Mouse (Mus musculus) cerebellum, adult 18-20 months (tissue): ENCODE data around the gene Cars.
"Not testable (repeated sequence)": the region's sequence is repeated elsewhere in the genome, so short reads cannot be mapped to it uniquely, and the experiment has no call there.

Experiments used
- DNase-seq, 2 experiments: peaks; one replicate each; pipeline ENCODE4 v3.0.0; 2021

Gene Cars

GRCm38 (mm10) chr7:143583025-143583424, 16.9 kb downstream of the Cars start:
- DNase-seq = no peak

- no peak for DNase-seq
These were observed 24.1 kb downstream of the Cars start for GRCm38 (mm10) chr7:143575751-143576150.

GRCm38 (mm10) chr7:143565648-143566039, 34.2 kb downstream of the Cars start:
- no peak for DNase-seq

DNA sequence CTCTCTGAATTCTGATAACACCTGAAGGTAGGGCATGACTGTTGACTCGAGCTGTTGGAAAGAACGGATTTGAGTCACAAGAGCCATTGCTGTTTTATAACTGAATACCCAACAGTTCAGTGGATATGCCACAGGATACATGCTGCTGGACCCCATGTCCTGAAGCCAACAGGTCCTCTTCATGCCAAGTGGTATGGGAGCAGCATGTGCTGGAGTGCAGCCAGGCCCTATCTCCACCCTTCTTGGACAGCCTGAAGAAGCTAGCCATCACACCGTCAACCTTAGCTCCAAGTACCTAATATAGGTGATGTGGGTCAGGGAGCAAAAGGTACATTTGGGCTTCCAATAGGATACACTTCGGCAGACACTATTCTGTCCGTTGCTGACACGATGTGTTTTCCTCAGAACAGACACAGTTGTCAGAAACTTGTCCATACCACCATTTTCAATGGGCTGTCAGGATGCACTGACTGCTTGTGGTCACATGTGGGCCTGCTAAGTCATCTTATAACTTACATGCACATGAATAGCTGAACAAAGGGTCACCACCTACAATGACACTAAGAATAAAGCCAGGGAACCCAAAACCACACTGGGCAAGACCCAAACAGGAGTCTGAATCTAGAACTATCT, 34.8 kb downstream of the Cars start:
- DNase-seq = no peak

DNA sequence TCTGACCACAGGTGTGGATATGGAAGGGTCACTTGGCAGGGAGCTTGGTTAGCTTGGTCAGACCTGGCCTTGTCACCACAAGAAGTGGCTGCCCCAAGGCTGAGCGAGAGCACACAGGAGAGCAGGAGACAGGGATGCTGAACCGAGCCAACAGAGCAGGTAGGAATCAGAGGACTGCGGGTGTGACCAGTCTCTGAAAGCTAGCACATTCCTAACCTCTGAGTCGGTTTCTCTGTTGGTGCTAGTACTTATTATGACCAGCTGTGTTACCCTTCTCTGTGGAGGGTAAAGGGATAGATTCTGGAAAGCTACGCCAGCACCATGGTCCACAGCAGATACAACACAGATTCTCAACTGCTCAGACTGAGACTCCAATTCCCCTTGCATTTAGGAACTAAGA, 36.1 kb downstream of the Cars start:
- DNase-seq = no peak

GRCm38 (mm10) chr7:143557616-143558015, 42.3 kb downstream of the Cars start:
- DNase-seq = no peak

DNA sequence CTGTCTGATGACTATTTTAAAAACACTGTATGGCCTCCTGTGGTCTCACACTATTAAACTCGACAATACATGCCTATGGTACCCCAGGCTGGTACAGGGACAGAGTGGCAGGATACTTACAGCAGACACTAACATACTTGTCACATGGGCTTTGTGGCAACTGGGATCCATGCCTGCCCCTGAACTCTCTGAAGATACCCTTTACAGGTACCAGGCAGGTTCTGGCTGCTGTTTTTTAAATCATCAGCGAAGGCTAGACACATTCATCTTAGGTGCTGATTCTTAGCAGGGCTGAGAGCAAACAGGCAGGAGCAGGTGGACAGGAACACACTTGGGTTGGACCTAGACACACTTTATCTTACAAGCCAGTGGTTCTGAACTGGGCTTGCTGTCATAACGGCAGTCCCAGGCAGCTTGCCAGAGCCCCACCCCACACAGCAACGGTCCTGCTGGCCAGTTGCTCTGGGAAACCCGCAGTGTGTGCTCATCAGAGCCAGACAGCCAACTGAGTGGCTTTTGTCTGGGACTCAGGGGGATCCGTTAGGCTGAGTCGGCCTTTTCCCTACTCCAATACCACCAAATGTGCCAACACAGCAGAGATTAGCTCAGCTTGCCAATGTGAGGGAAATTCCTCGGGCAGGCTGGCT, 42.8 kb downstream of the Cars start:
- DNase-seq = peak; percentile 26 to 31

DNA sequence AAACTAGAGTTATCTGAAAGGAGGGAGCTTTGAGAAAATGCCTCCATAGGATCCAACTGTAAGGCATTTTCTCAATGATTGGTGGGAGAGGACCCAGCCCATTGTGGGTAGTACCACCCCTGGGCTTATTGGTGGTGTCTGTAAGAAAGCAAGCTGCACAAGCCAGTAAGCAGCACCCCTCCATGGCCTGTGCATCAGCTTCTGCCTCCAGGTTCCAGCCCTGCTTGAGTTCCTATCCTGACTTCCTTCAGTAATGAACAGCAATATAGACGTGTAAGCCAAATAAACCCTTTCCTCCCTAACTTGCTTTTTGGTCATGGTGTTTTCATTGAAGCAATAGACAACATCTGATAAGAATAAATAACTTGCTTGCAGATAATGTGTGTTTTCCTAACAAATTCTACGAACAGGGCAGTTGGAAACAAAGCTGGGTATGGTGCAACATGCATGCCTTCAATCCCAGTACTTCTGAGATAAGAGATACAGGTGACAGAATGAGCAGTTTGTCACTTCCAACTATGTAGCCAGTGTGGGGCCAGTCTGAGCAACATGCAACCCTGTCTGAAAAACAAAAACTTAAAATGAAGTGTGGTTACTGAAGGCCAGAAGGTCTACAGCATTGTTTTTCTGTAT, 50.2 kb downstream of the Cars start:
- no peak for DNase-seq

GRCm38 (mm10) chr7:143548976-143549457, 50.9 kb downstream of the Cars start, which contains the start of gene Nap1l4:
Gene Nap1l4 (minus strand): TSS chr7:143549106.
- DNase-seq = peak; percentile 97 to 100

- DNase-seq = no peak
These were observed 51.5 kb downstream of the Cars start for GRCm38 (mm10) chr7:143548231-143548961.

GRCm38 (mm10) chr7:143546554-143546953, 53.3 kb downstream of the Cars start:
- no peak for DNase-seq

DNA sequence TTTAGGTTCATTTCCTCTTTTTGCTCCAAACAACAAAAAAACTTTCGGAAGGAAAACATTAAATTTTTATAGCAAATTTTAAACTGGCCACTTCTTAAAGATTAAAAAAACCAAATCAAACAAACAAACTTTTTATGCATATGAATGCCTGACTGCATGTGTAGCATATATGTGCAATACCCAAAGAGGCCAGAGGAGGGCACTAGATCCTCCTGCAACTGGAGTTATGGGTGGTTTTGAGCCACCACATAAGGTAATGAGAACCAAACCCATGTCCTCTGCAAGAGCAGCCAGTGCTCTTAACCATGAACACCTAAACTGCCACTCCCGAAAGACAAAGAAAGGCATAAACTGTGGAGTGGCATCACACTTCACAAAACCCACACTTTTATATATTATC, 55.5 kb downstream of the Cars start:
- DNase-seq = peak in 1 of 2 experiments; percentile 18

- no peak for DNase-seq
These were observed 61.2 kb downstream of the Cars start for GRCm38 (mm10) chr7:143538671-143539070.

GRCm38 (mm10) chr7:143538229-143538628, 61.7 kb downstream of the Cars start:
- DNase-seq = not testable (repeated sequence)

DNA sequence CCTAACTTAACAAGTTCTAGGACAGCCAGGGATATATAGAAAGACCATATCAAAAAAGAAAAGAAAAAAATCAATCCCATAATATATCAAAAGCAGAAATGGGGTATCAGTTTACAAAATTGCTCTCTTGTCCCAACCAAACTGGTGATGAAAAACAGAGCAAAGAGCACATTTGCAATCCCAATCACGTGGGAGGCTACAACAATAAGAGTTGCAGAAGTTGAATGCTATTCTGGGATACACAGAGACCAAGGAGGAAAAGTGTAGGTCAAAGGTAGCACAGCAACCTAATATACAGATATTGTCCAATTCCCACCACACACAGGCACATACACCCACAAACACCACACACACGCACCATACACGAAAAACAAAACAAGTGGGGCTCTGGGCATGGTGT, 63.6 kb downstream of the Cars start:
- DNase-seq = no peak

DNA sequence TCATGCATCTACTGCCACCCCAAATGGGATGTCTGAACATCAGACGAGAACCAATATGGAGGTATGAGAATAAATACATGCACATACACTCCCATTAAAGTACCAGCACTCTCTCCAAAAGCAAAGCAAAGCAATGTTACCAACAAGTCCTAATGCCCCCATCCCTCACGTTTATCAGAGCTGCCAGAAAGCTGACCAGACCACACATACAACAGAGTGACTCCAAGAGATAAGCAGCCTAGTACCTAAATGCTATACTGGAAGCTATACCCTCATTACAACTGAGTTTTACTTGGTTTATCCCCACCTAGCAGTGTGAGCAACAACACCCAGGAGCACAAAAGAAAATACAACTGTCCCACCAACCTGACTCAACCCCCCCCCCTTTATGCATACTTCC, 66.6 kb downstream of the Cars start:
- DNase-seq = no peak

- DNase-seq = peak; percentile 23 to 27
These were observed 67.5 kb downstream of the Cars start for GRCm38 (mm10) chr7:143532410-143532809.

DNA sequence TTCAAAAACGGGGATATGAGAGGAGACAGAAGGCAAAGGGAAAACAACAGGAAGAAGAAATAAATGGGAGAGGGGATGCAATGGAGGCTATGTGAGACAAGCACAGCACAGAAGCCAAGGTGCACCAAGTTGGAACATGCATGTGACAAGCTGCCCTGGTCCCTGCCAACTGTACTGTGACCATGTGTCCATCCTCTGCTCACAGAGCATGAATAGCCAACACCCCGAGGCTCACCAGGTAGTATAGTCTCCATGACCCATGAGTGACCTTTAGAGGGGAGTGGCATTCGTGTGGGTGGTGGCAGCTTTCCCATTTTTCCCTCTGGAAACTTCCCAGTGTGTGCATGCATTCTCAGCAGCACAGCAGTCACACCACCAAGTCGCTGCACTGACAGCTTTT, 80.6 kb downstream of the Cars start:
- no peak for DNase-seq

DNA sequence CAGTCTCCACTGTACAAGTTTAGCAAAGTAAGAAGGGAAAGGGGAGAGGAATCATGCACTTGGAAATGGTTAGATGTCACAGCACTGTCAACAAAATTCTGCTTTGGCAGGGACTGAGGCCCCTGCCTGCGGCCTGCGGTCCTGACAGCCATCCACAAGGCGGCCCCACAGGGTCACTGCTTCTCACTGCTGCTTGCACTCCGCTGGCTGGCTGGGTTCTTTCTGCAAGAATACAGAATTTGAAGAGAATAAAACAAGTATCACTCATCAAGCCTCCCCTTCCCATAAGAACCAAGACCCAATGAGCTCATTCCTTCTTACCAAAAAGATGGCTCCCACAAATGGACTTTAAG, 85.5 kb downstream of the Cars start:
- no peak for DNase-seq

DNA sequence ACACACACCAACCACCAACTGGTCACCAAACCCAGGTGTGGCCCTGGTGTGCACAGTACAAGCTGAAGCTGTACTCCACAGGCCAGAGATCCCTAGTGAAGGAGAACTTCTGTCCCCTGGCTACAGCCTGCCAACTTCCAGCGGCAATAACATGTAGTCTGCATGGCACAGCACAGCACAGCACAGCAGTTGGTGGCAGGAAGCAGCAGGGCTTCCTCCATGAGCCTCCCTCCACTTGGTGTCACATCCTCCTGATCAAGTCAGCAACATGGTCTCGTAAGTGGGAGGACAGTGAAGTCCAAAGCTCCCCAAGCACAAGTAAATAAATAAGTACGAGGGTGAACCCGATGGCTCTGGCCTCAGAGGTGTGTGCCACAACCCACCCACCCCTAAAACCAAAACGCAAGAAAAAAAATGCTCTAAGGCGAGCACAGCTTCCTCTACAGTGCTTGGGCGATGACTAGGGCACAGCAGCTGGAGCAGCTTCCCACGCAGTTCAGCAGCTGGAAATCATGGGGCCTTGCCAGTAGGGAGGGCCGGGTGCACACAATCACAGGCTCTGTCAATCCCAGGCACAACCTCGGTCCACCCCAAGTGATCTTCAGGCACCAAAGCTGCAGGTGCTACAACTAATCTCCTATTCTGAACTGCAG, 86.0 kb downstream of the Cars start:
- no peak for DNase-seq

DNA sequence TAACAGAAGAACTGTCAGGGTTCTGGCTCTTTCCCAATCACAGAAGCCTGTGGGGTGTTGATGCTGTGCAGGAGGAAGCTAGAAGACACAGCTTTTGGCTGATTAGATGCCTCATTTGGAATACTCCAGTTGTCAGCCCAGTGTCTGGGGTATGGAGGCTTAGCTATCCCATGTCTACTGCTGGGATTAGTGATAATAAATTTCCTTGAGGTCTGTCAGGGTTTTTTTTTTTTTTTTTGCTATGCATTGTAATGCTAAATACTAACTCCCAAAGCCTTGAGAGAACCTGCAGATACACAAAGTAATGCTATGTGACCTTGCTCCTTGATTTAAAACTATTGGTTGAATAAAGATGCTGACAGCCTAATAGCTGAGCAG, 88.6 kb downstream of the Cars start:
- DNase-seq = no peak

DNA sequence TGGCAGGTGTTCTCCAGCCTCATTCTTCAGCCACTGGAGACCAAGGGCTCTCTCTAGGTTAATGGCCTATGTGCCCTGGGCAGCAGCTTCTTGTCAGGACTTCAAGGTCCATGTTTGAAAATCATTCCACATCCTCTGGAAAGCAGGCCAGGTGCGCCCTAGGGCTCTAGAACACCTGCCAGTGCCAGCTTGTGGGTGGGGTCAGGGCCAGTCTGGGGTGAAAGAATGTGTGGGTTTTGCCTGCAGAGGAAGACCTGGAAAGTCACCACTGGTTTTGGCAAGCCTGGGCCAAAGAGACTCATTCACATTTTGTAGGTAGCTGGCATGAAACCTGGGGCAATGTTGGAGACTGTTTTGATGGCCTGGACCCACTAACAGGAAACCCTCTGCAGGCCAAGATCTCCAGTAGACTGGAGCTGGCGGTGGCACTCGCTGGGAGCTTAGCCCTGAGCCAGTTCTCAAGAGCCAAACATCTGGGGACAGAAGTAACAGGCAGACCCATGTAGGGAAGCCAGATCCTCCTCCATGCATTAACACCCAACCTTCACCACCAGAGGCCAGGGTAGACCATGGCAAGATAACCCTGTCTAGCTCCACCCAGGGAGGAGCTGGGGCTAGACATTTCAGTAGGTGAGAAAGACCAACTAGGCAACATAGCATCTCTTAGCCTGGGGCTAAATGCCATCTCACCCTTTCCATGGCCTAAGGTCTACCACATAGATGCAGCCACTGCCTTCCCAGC, 89.1 kb downstream of the Cars start:
- no peak for DNase-seq
